Mouse (Mus musculus) fat pad, adult 2 months (tissue): ENCODE data around the gene Rufy2.
A peak's percentile ranks its signal among the peaks of the same experiment; 100 is the strongest.
"Not testable (repeated sequence)": the region's sequence is repeated elsewhere in the genome, so short reads cannot be mapped to it uniquely, and the experiment has no call there.

Experiments used
- DNase-seq: peaks from one replicate; pipeline ENCODE4 v3.0.0-alpha.2; 2011; ENCODE audit warnings: low read depth, low spot score; ENCODE audit errors: extremely low read depth

Rufy2 gene

DNA sequence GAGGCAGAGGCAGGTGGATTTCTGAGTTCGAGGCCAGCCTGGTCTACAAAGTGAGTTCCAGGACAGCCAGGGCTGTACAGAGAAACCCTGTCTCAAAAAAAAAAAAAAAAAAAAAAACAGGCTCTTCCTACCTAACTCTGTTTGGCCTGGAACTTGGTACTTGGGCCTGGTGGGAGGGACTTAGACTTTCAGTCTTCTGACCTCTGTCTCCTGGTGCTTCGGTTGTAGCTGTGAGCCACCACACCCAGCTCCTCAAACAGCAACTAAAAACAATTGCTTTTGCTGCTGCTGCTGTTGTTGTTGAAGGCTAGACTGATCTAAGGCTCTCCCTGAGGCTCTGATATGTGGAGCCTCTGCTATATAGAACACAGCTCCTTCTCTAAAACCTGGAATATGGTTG lies 69.1 kb downstream of the Rufy2 start:
- DNase-seq, result no peak

- DNase-seq, result no peak
These were observed 71.2 kb downstream of the Rufy2 start for GRCm38 (mm10) chr10:63051267-63051666.

DNA sequence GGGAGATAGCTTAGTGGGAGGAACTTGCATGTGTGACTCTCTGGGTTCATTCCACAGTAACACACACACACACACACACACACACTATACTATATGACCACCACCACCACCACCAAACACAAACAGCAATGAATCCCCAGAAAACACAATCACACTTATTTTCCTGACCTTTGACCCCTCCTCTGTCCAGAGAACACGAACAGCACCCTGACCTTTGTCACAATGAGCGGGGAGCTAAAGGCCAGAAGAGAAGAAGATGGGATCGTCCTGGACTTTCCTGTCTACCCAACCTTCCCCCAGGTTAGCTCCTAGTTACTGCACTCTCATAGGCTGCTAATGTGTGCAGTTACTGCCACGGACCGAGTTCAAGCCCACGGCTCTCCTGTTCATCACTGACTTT lies 72.0 kb downstream of the Rufy2 start:
- DNase-seq, result no peak

DNA sequence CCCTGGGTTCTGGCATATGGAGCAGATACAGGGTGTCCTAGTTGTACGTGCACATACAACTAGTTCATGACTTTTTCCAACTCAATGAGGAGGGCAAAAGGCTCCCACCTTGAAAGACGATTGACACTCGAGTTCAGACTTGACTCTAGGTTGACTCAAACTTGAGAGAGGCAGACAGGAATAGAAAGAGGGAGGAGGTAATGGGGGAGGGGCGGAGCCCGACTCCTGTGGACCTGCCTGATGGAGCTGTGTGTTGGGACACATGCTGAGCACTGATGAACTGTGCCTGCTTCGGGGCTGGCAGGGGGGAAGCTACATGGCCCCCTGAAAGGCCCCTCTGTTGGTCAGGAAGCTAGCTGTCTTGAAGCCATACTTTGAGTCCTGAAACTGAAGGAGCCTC lies 73.0 kb downstream of the Rufy2 start:
- DNase-seq, result no peak

DNA sequence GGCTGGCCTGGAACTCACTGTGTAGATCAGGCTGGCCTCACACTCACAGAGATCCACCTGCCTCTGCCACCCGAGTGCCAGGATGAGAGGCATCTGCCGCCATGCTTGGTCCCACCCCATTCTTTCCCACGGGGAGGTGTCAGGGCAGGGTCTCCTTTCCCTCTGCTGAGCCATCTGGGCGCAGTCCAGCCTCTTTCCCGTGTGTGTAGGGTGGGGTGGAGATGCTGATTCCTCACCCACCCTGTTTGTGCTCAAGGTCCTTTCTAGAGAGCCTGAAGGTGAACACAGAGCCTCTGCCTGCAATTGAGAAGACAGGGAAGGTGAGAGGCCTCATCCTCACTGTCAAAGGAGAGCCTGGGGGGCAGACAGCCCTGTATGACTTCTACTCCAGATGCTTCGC lies 74.0 kb downstream of the Rufy2 start:
- not testable (repeated sequence) for DNase-seq

- no peak for DNase-seq
These were observed 74.6 kb downstream of the Rufy2 start for GRCm38 (mm10) chr10:63054586-63054985.

DNA sequence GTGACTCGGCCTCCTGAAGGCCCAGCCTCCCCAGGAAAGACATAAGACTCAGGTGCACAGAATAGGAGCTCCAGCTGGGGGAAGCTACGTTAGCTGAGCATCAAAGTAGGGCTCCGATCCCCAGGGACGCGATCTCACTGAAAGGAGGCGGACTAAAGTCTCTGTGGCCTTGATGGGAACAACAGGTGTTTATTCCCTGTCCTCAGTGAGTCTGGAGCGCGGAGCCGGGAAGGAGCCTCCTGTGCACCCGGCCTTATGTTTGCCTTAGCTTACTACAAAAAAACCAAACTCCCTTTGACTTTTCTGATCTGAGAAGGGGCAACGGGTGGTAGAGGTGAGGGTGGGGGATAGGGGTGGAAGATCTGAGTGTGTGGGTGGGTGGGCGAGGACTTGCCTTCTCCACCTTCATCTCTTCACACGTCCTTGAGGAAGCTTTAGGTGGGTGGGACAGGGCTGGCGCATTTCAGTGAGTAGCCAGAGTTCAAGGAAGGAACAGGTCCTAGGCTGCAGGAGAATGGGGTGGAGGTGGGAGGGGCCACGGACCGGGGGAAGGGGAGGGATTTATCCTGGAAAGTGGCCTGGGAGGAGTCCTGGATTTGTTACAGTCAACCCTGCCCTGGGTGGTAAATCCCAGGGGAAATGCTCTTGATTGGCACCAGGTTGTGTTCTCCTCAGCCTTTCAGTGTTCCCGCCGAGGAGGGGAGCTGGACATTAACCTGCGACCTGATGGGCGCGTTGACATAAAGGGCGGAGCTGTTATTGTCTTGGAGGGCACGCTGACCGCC lies 77.1 kb downstream of the Rufy2 start:
- DNase-seq, result no peak

GRCm38 (mm10) chr10:63059862-63060261 lies 79.8 kb downstream of the Rufy2 start, which contains the start of gene Pbld1:
Gene Pbld1, plus strand, starts transcription at chr10:63060162.
- no peak for DNase-seq

DNA sequence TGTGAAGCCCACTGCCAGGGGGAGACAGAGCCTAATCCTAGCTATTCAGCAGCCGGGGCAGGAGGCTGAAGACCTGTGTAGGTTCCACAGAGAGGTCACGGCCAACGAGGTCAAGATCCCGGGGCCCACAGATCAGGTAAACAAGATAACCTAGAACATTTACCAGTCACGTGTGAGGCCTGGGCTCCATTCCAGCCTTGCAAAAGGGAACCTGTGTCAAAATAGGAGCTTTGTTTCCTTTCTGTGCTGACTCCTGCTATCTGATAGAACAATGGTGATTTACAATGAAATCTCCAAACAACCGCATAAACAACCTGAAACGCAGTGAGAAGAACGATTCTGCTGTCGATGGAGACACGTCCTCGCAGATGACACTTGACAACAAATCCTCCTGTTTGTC lies 80.4 kb downstream of the Rufy2 start:
- peak; percentile 52 for DNase-seq

DNA sequence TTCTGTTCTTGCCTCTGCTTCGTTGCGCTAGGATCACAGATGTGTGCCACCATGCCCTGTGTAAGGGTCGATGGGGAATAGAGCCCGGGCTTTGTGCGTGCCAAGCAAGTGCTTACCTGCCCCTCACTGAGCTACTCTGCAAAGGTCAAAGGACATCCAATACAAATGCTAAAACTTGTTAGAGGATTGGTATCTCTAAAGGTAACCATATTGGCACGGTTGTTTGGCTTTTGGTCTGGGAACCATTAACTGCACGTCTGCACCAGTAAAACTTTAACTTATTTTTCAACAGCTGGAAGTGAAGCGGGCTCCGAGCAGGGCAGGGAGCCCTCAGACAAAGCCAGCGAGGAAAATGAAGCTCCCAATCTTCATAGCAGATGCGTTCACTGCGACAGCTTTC lies 81.2 kb downstream of the Rufy2 start:
- DNase-seq, result no peak

GRCm38 (mm10) chr10:63062696-63063095 lies 82.7 kb downstream of the Rufy2 start:
- no peak for DNase-seq

- no peak for DNase-seq
These were observed 83.3 kb downstream of the Rufy2 start for GRCm38 (mm10) chr10:63063365-63063764.

- no peak for DNase-seq
These were observed 84.5 kb downstream of the Rufy2 start for GRCm38 (mm10) chr10:63064516-63064915.

GRCm38 (mm10) chr10:63065561-63065960 lies 85.5 kb downstream of the Rufy2 start:
- DNase-seq, result no peak

DNA sequence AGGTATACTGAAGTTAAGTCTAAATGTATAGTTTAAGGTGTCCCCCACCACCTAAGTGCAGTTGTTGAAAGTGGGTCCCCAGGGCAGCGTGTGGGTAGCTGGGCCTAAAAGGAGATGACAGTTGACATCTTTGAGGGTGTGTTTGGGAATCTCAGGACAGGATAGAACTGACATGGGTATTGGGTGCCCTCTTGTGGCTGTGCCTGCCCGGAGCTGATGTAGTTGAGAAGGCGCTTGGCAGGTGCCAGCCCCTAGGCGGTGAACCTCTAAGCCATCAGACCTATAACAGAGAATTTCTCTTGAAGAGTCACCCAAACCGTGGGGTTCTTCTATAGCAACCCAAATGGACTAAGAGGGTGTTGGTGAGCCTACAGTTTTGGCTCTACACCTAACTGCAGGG lies 86.0 kb downstream of the Rufy2 start:
- DNase-seq, result no peak
